In the genomic region with DNA sequence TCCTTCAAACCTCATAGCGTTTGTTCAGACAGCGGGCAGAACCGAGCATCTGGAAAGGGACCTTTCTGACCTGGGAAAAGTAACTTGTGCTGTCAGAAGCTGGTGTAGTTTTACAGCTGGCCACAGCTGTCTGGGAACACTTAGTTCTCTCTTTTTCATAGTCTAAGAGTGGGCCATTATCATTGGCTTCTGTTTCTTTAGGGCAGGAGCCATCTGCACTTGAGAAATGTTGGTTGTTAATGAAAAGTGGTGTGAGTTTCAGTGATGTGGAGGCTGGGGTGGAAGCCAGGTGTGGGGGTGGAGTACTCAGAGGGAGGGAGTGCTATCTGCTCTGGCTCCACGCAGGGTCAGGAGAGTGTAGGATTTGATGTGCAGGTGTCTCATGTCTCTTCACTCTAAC, we compare ENCODE assay signal across 18 mouse cellular contexts. TPM values are rescaled to one million over a fixed set of nuclear protein-coding genes. Genes with fewer than 3 reads are reported as not detected.
DNase-seq lines count a peak whose midpoint lies in the region; ATAC-seq lines count a peak whose summit lies in the region.
"Had no signal": no experiment of that assay in that cellular context is flagged by ENCODE, and none has a peak within 500 bp of the region (broad histone marks: within the 10 kb centered on the region; RNA-seq: fewer than 3 reads in every experiment).

No protein-coding gene starts in this region.

- no peak overlapping the region for H3K9ac ChIP-seq in kidney, embryonic 15.5 days
- H3K9ac ChIP-seq: forebrain, postnatal 0 days; liver, embryonic 15.5 days; midbrain, embryonic 13.5 days had no signal

- H3K9me3 ChIP-seq in kidney, embryonic 15.5 days (replicated peaks), result no peaks in the 10 kb centered on the region
- H3K9me3 ChIP-seq: liver, embryonic 15.5 days; midbrain, embryonic 13.5 days had no signal

- intact Hi-C loops in gastrocnemius, postnatal 14 days (cut with DNase I; ENCODE audit: low total_unique reads), result no loop called here

- H3K4me2 ChIP-seq in kidney, embryonic 15.5 days, result no peak overlapping the region; the same call in 1 of the 2 replicates
- H3K4me2 ChIP-seq: liver, embryonic 15.5 days; midbrain, embryonic 13.5 days had no signal

- no peaks in the 10 kb centered on the region for H3K27me3 ChIP-seq in kidney, embryonic 15.5 days
- H3K27me3 ChIP-seq: liver, embryonic 15.5 days; midbrain, embryonic 13.5 days had no signal

- peak; percentile 73 for ATAC-seq in kidney, embryonic 15.5 days (replicated peaks; ENCODE audit: low FRiP score)
- no peak for ATAC-seq in inflammation-experienced regulatory T-cells, adult 6 months
- ATAC-seq: CD4-positive, CD25-positive, alpha-beta regulatory T cell, adult 4 months; forebrain, postnatal 0 days; midbrain, embryonic 13.5 days had no signal

- WGBS in kidney, embryonic 15.5 days, result 23% methylated on average over 4 of the region's 4 CpGs

- peaks cover 39% of the 10 kb centered on the region for H3K4me1 ChIP-seq in kidney, embryonic 15.5 days

- H3K4me3 ChIP-seq in kidney, embryonic 15.5 days (replicated peaks), result no peak overlapping the region
- H3K4me3 ChIP-seq: liver, embryonic 15.5 days; midbrain, embryonic 13.5 days had no signal

- H3K36me3 ChIP-seq in kidney, embryonic 15.5 days, result peaks cover 37% of the 10 kb centered on the region

- DNase-seq in kidney, adult 11 months, result no peak
- DNase-seq in embryo, embryonic 9.5 days (ENCODE audit: extremely low spot score), result peak; percentile 10
- peak; percentile 61 for DNase-seq in forelimb bud, embryonic 11.5 days (ENCODE audit: low read depth, low spot score)
- peak; percentile 22 to 54 for DNase-seq in kidney, postnatal 4 days
- no peak for DNase-seq in gastrocnemius, postnatal 14 days
- DNase-seq: adrenal gland, postnatal 36 days; cerebellum, postnatal 10 days; forebrain, postnatal 0 days; gastrocnemius, postnatal 10 days; lung, postnatal 4 days had no signal

- H3K27ac ChIP-seq in kidney, embryonic 15.5 days, result peak overlapping the region; percentile 76
- H3K27ac ChIP-seq: liver, embryonic 15.5 days; midbrain, embryonic 13.5 days had no signal

RNA-seq across cellular contexts. Expression of a gene that starts 5.6 kb away (rescaled TPM):
- polyA plus RNA-seq in kidney, embryonic 15.5 days (2015; fragmentation: Nextera tagmentation; extraction: Ambion mirVana), result 92.9 and 109 TPM in 2 replicates
- total RNA-seq in gastrocnemius, postnatal 14 days (2021), result 10 to 100 TPM; 79.4 to 81.1 TPM
- polyA plus RNA-seq in inflammation-experienced regulatory T-cells, adult 6 months (2017; shearing (Covaris generic)), result 10 to 100 TPM; 56.1 to 84.9 (median 71.0) TPM

RNA-seq across cellular contexts. Expression of a gene that starts 6.0 kb away (rescaled TPM):
- 38.7 and 42.2 TPM in 2 replicates for polyA plus RNA-seq in kidney, embryonic 15.5 days (2015; fragmentation: Nextera tagmentation; extraction: Ambion mirVana)
- total RNA-seq in gastrocnemius, postnatal 14 days (2021), result 10 to 100 TPM; 19.6 to 23.9 TPM
- polyA plus RNA-seq in inflammation-experienced regulatory T-cells, adult 6 months (2017; shearing (Covaris generic)), result 10 to 100 TPM; 10.3 to 29.2 (median 28.4) TPM

RNA-seq across cellular contexts. Expression of a gene that starts 50.7 kb away (rescaled TPM):
- not detected in 2 replicates for polyA plus RNA-seq in kidney, embryonic 15.5 days (2015; fragmentation: Nextera tagmentation; extraction: Ambion mirVana)
- total RNA-seq in gastrocnemius, postnatal 14 days (2021), result not detected
- polyA plus RNA-seq in inflammation-experienced regulatory T-cells, adult 6 months (2017; shearing (Covaris generic)), result not detected
- total RNA-seq: adrenal gland, postnatal 36 days; forebrain, postnatal 0 days; gastrocnemius, postnatal 10 days; layer of hippocampus, adult 8-10 months; left cerebral cortex, postnatal 36 days had no signal
- polyA plus RNA-seq: CD4-positive, CD25-positive, alpha-beta regulatory T cell, adult 4 months; forebrain, postnatal 0 days; midbrain, embryonic 13.5 days; thymus, postnatal 0 days had no signal

Comparison
In these comparisons a context has a peak if more than half of its experiments do, and no peak if none do; other contexts are left out.
1. DNase-seq: peak in embryo, embryonic 9.5 days (single experiment), forelimb bud, embryonic 11.5 days (single experiment) and kidney, postnatal 4 days (2 of 2); none in kidney, adult 11 months (single experiment) and gastrocnemius, postnatal 14 days (single experiment).